ENCODE assay signal across 8 mouse cellular contexts in genomic region chr2:152470973-152471372, GRCm38 (mm10). TPM values are rescaled to one million over a fixed set of nuclear protein-coding genes. Genes with fewer than 3 reads are reported as not detected.
DNase-seq lines count a peak whose midpoint lies in the region; ATAC-seq and TF ChIP-seq lines count a peak whose summit lies in the region.

No protein-coding gene starts in this region.

- DNase-seq in frontal cortex, postnatal 25 days (ENCODE audit: low spot score in 2 of 2), result peak; percentile 17 to 36
- no peak for DNase-seq in spleen, adult 2 months (ENCODE audit: low read depth in 1 of 2, low spot score in 2 of 2)
- no peak for DNase-seq in spleen, postnatal 4 days (ENCODE audit: low spot score in 2 of 2)
- peak; percentile 21 for DNase-seq in c-Kit-positive CD71-positive TER-119-negative erythroid progenitor cells, embryonic 14.5 days (ENCODE audit: low read depth)
- peak; percentile 78 for DNase-seq in kidney, adult 9 months
- DNase-seq in lung, postnatal 10 days, result peak; percentile 58
- DNase-seq in thymus, postnatal 4 days, result peak; percentile 35

- 25% methylated on average over 7 of the region's 7 CpGs for WGBS in spleen, adult 2 months

- H3K4me1 ChIP-seq in spleen, adult 2 months (ENCODE audit: control insufficient read depth, insufficient read depth, insufficient read length), result no peaks in the 10 kb centered on the region

- H3K27me3 ChIP-seq in spleen, adult 2 months (ENCODE audit: control insufficient read depth, insufficient read depth, low read length), result no peaks in the 10 kb centered on the region

- H3K27ac ChIP-seq in spleen, adult 2 months (ENCODE audit: insufficient read depth, low read length), result no peak overlapping the region

- no peak; the same call in 1 of the 2 replicates for ATAC-seq in frontal cortex, adult (ENCODE audit: low TSS enrichment)

- peak overlapping the region; percentile 18; the same call in 1 of the 2 replicates for H3K4me3 ChIP-seq in spleen, adult 2 months (ENCODE audit: extremely low read depth, insufficient read depth, insufficient read length)

- no peak for TF ChIP-seq POLR2A in spleen, adult 2 months (IDR thresholded peaks at IDR 0.05; ENCODE audit: low read depth, low read length)

- no peaks in the 10 kb centered on the region for H3K36me3 ChIP-seq in spleen, adult 2 months (ENCODE audit: control insufficient read depth, insufficient read depth, low read length)

- no peak for TF ChIP-seq CTCF in spleen, adult 2 months (IDR thresholded peaks at IDR 0.05; ENCODE audit: extremely low read depth, insufficient read depth, insufficient read length, insufficient replicate concordance)

RNA-seq across cellular contexts. Expression of gene Defb20, which starts 5.9 kb away (rescaled TPM):
- not detected in 2 replicates for polyA plus RNA-seq in spleen, adult 2 months (2012; rRNA removed)

RNA-seq across cellular contexts. Expression of gene Defb23, which starts 6.6 kb away (rescaled TPM):
- polyA plus RNA-seq in spleen, adult 2 months (2012; rRNA removed), result not detected in 2 replicates

RNA-seq across cellular contexts. Expression of gene Defb22, which starts 19.0 kb away (rescaled TPM):
- not detected in 2 replicates for polyA plus RNA-seq in spleen, adult 2 months (2012; rRNA removed)

RNA-seq across cellular contexts. Expression of gene Defb26, which starts 40.5 kb away (rescaled TPM):
- not detected in 2 replicates for polyA plus RNA-seq in spleen, adult 2 months (2012; rRNA removed)

RNA-seq across cellular contexts. Expression of gene Defb28, which starts 47.1 kb away (rescaled TPM):
- not detected in 2 replicates for polyA plus RNA-seq in spleen, adult 2 months (2012; rRNA removed)

Comparison
In these comparisons a context has a peak if more than half of its experiments do, and no peak if none do; other contexts are left out.
1. DNase-seq: peak in frontal cortex, postnatal 25 days (2 of 2), c-Kit-positive CD71-positive TER-119-negative erythroid progenitor cells, embryonic 14.5 days (single experiment), kidney, adult 9 months (single experiment), lung, postnatal 10 days (single experiment) and thymus, postnatal 4 days (single experiment); none in spleen, adult 2 months (0 of 2) and spleen, postnatal 4 days (0 of 2).